ENCODE assay signal across 11 mouse cellular contexts in the genomic region with DNA sequence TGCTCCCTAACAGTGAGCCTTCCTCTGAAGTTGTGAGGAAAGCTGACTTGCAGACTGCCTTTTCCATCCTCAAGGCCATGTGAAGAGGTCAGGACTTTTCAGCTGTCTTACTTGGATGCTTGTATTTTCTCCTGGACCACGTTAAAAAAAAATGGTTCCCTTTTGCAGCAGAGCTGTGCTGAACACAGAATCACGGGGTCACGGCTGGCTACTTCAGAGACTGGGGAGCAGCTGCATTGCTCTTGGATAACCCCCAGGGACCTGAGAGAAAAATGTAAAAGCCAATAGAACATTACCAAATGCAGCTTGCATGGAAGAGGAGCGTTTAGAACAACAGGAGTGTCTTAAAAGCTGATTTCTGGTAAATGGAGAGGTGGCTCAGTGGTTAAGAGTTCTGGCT.
DNase-seq lines count a peak whose midpoint lies in the region; ATAC-seq and TF ChIP-seq lines count a peak whose summit lies in the region.
"Had no signal": no experiment of that assay in that cellular context is flagged by ENCODE, and none has a peak within 500 bp of the region (broad histone marks: within the 10 kb centered on the region; RNA-seq: fewer than 3 reads in every experiment).

No protein-coding gene starts in this region.

- no peaks in the 10 kb centered on the region for H3K27me3 ChIP-seq in forebrain, postnatal 0 days (ENCODE audit: insufficient read depth, low read length)
- H3K27me3 ChIP-seq in midbrain, embryonic 13.5 days = no peaks in the 10 kb centered on the region
- H3K27me3 ChIP-seq: limb, embryonic 13.5 days; lung, embryonic 15.5 days had no signal

- 34% methylated on average over 4 of the region's 4 CpGs for WGBS in forebrain, postnatal 0 days
- 16% methylated on average over 4 of the region's 4 CpGs for WGBS in midbrain, embryonic 13.5 days

- no peak for TF ChIP-seq CTCF in forebrain, postnatal 0 days (IDR thresholded peaks at IDR 0.05; ENCODE audit: low read depth)

- DNase-seq in embryo, embryonic 10.5 days (ENCODE audit: low spot score) = peak; percentile 24
- no peak for DNase-seq in embryo, embryonic 10 days (ENCODE audit: low spot score)
- DNase-seq in A20 (ENCODE audit: low read depth, low spot score) = peak; percentile 18
- no peak for DNase-seq in forebrain, postnatal 0 days
- DNase-seq: cerebellum, adult 2 months had no signal

- no peaks in the 10 kb centered on the region for H3K36me3 ChIP-seq in forebrain, postnatal 0 days (ENCODE audit: insufficient read depth)
- H3K36me3 ChIP-seq in midbrain, embryonic 13.5 days = no peaks in the 10 kb centered on the region
- H3K36me3 ChIP-seq: limb, embryonic 13.5 days; lung, embryonic 15.5 days had no signal

- peaks cover 31% of the 10 kb centered on the region for H3K4me1 ChIP-seq in forebrain, postnatal 0 days (ENCODE audit: insufficient read depth)
- peaks cover 58% of the 10 kb centered on the region for H3K4me1 ChIP-seq in midbrain, embryonic 13.5 days (replicated peaks)
- H3K4me1 ChIP-seq: lung, embryonic 15.5 days had no signal

- H3K27ac ChIP-seq in forebrain, postnatal 0 days (ENCODE audit: low read depth, low read length) = peak overlapping the region; percentile 90
- H3K27ac ChIP-seq in midbrain, embryonic 13.5 days = peak overlapping the region; percentile 94
- H3K27ac ChIP-seq: limb, embryonic 13.5 days; lung, embryonic 15.5 days had no signal

- H3K9me3 ChIP-seq in forebrain, postnatal 0 days (ENCODE audit: low read length) = no peaks in the 10 kb centered on the region
- no peaks in the 10 kb centered on the region for H3K9me3 ChIP-seq in midbrain, embryonic 13.5 days
- H3K9me3 ChIP-seq: limb, embryonic 13.5 days; lung, embryonic 15.5 days had no signal

- no peak overlapping the region for H3K4me2 ChIP-seq in forebrain, postnatal 0 days (ENCODE audit: low read depth)
- 0 out of 2 replicates have a peak overlapping the region, but pooled peaks have one; percentile 48 for H3K4me2 ChIP-seq in midbrain, embryonic 13.5 days (replicated peaks)
- H3K4me2 ChIP-seq: limb, embryonic 13.5 days; lung, embryonic 15.5 days had no signal

- peak overlapping the region; percentile 43; the same call in 1 of the 2 replicates for H3K9ac ChIP-seq in forebrain, postnatal 0 days
- H3K9ac ChIP-seq in midbrain, embryonic 13.5 days (replicated peaks) = no peak overlapping the region
- H3K9ac ChIP-seq: limb, embryonic 13.5 days; lung, embryonic 15.5 days had no signal

- ATAC-seq in forebrain, postnatal 0 days = no peak
- ATAC-seq in midbrain, embryonic 13.5 days = peak; percentile 24; the same call in 1 of the 2 replicates
- ATAC-seq in megakaryocyte, adult 5-6 weeks (ENCODE audit: poor library complexity, severe bottlenecking) = no peak
- ATAC-seq in megakaryocyte-erythroid progenitor cell, adult 5-6 weeks (replicated peaks; ENCODE audit: low FRiP score, low TSS enrichment, poor library complexity, severe bottlenecking) = no peak
- no peak for ATAC-seq in monocyte, adult 5-6 weeks (replicated peaks; ENCODE audit: insufficient number of reproducible peaks, low FRiP score, low TSS enrichment, poor library complexity, severe bottlenecking)

- no peak overlapping the region for H3K4me3 ChIP-seq in forebrain, postnatal 0 days (ENCODE audit: low read depth, low read length)
- H3K4me3 ChIP-seq in midbrain, embryonic 13.5 days (replicated peaks) = no peak overlapping the region
- H3K4me3 ChIP-seq: limb, embryonic 13.5 days; lung, embryonic 15.5 days had no signal

Comparison
In these comparisons a context has a peak if more than half of its experiments do, and no peak if none do; other contexts are left out.
1. DNase-seq: peak in embryo, embryonic 10.5 days (single experiment) and A20 (single experiment); none in embryo, embryonic 10 days (single experiment) and forebrain, postnatal 0 days (single experiment).